Comparison of ENCODE assay signal across 7 mouse cellular contexts in genomic region chr16:29579167-29579786, GRCm38 (mm10). TPM values are rescaled to one million over a fixed set of nuclear protein-coding genes. Genes with fewer than 3 reads are reported as not detected.
DNase-seq lines count a peak whose midpoint lies in the region; ATAC-seq lines count a peak whose summit lies in the region.

TSS of gene Opa1 (plus strand) at chr16:29579334.

- peak within 1 kb of the TSS; percentile 94 for H3K4me3 ChIP-seq in embryonic facial prominence, embryonic 11.5 days (ENCODE audit: low read depth, low read length)
- peak within 1 kb of the TSS; percentile 79 for H3K4me3 ChIP-seq in limb, embryonic 10.5 days
- peak within 1 kb of the TSS; percentile 96 for H3K4me3 ChIP-seq in midbrain, embryonic 13.5 days (replicated peaks)

- peak; percentile 97 for DNase-seq in adrenal gland, postnatal 14 days
- DNase-seq in embryonic facial prominence, embryonic 11.5 days (ENCODE audit: low spot score): peak; percentile 99
- DNase-seq in kidney, adult 11 months: peak; percentile 96
- DNase-seq in limb, embryonic 10.5 days (ENCODE audit: low spot score): peak; percentile 99
- DNase-seq in spleen, adult 12 weeks (ENCODE audit: low spot score): peak; percentile 96

- no peaks in the 10 kb centered on the region for H3K27me3 ChIP-seq in embryonic facial prominence, embryonic 11.5 days (ENCODE audit: control insufficient read depth, insufficient read depth, low read length)
- no peaks in the 10 kb centered on the region for H3K27me3 ChIP-seq in limb, embryonic 10.5 days (ENCODE audit: low read depth, poor library complexity, severe bottlenecking)
- no peaks in the 10 kb centered on the region for H3K27me3 ChIP-seq in midbrain, embryonic 13.5 days

- no peaks in the 10 kb centered on the region for H3K4me1 ChIP-seq in embryonic facial prominence, embryonic 11.5 days (ENCODE audit: control insufficient read depth, insufficient read depth, low read length)
- H3K4me1 ChIP-seq in limb, embryonic 10.5 days: peaks cover 10% of the 10 kb centered on the region
- peaks cover 16% of the 10 kb centered on the region for H3K4me1 ChIP-seq in midbrain, embryonic 13.5 days (replicated peaks)

- no peaks in the 10 kb centered on the region for H3K9me3 ChIP-seq in embryonic facial prominence, embryonic 11.5 days (replicated peaks; ENCODE audit: control insufficient read depth, low read length)
- H3K9me3 ChIP-seq in limb, embryonic 10.5 days (replicated peaks): no peaks in the 10 kb centered on the region
- no peaks in the 10 kb centered on the region for H3K9me3 ChIP-seq in midbrain, embryonic 13.5 days

- peak within 1 kb of the TSS; percentile 90 for H3K9ac ChIP-seq in embryonic facial prominence, embryonic 11.5 days (replicated peaks; ENCODE audit: low read length)
- peak within 1 kb of the TSS; percentile 91 for H3K9ac ChIP-seq in midbrain, embryonic 13.5 days (replicated peaks)

- peak within 1 kb of the TSS; percentile 84 for H3K4me2 ChIP-seq in embryonic facial prominence, embryonic 11.5 days (ENCODE audit: low read depth, low read length)
- H3K4me2 ChIP-seq in midbrain, embryonic 13.5 days (replicated peaks): peak within 1 kb of the TSS; percentile 96

- WGBS in embryonic facial prominence, embryonic 11.5 days: under 1% methylated on average over 39 of the region's 39 CpGs
- under 1% methylated on average over 39 of the region's 39 CpGs for WGBS in limb, embryonic 10.5 days
- WGBS in midbrain, embryonic 13.5 days: 0% methylated on average over 39 of the region's 39 CpGs

- peak; percentile 93 for ATAC-seq in embryonic facial prominence, embryonic 11.5 days (replicated peaks; ENCODE audit: insufficient number of reproducible peaks, low FRiP score, low TSS enrichment, low read depth)
- peak; percentile 99 for ATAC-seq in granulocyte monocyte progenitor cell, adult 5-6 weeks (replicated peaks; ENCODE audit: poor library complexity, severe bottlenecking)
- ATAC-seq in midbrain, embryonic 13.5 days: peak; percentile 99

- H3K36me3 ChIP-seq in embryonic facial prominence, embryonic 11.5 days (replicated peaks; ENCODE audit: control insufficient read depth, insufficient read depth, low read depth, low read length): no peaks in the 10 kb centered on the region
- no peaks in the 10 kb centered on the region for H3K36me3 ChIP-seq in limb, embryonic 10.5 days
- H3K36me3 ChIP-seq in midbrain, embryonic 13.5 days: no peaks in the 10 kb centered on the region

- H3K27ac ChIP-seq in embryonic facial prominence, embryonic 11.5 days (replicated peaks; ENCODE audit: low read depth, low read length): no peak within 1 kb of the TSS; the same call in 1 of the 2 replicates
- H3K27ac ChIP-seq in limb, embryonic 10.5 days: peak within 1 kb of the TSS; percentile 89
- H3K27ac ChIP-seq in midbrain, embryonic 13.5 days: peak within 1 kb of the TSS; percentile 68; the same call in 1 of the 2 replicates

RNA-seq across cellular contexts. Expression of gene Opa1, which starts in this region (rescaled TPM):
- total RNA-seq in adrenal gland, postnatal 14 days (2021): 101 and 104 TPM in 2 replicates
- polyA plus RNA-seq in embryonic facial prominence, embryonic 11.5 days (2014; fragmentation: Nextera tagmentation; extraction: Ambion mirVana): 49.0 and 52.0 TPM in 2 replicates
- 35.6 and 35.8 TPM in 2 replicates for total RNA-seq in granulocyte monocyte progenitor cell, adult 5-6 weeks (2014; fragmentation: Nextera tagmentation)
- total RNA-seq in granulocyte monocyte progenitor cell, adult 5-6 weeks (2017): 75.5 and 83.8 TPM in 2 replicates
- polyA plus RNA-seq in limb, embryonic 10.5 days (2016; fragmentation: Nextera tagmentation; extraction: Ambion mirVana): 40.4 and 41.6 TPM in 2 replicates
- 42.0 and 47.8 TPM in 2 replicates for polyA plus RNA-seq in midbrain, embryonic 13.5 days (2015; fragmentation: Nextera tagmentation; extraction: Ambion mirVana)
